Mouse (Mus musculus) heart, postnatal 0 days (tissue): ENCODE data around the gene Cd276. TPM values are rescaled to one million over a fixed set of nuclear protein-coding genes. Genes with fewer than 3 reads are reported as not detected.
A peak's percentile ranks its signal among the peaks of the same experiment; 100 is the strongest.

ENCODE experiments used
- ATAC-seq: fragments of 200-750 bp; cut with Nextera tagmentation; 2 replicates; pipeline ENCODE4 v1.8.0; 2017; ENCODE audit warnings: low read depth, moderate number of reproducible peaks, moderate library complexity; ENCODE audit not compliant: insufficient read depth
- DNase-seq: peaks from one replicate; pipeline ENCODE4 v3.0.0-alpha.2; 2016; ENCODE audit warnings: low spot score
- H3K27ac ChIP-seq: fragments of 300-500 bp; sonication (generic); 2 replicates; pipeline ENCODE4 v1.5.1; 2014; ENCODE audit warnings: low read depth, mild to moderate bottlenecking
- H3K27me3 ChIP-seq: fragments of 300-500 bp; sonication (generic); 2 replicates; pipeline ENCODE4 v1.6.1; 2014; ENCODE audit warnings: low read length, mixed read lengths; ENCODE audit not compliant: control insufficient read depth, insufficient read depth
- H3K36me3 ChIP-seq: fragments of 300-500 bp; sonication (generic); replicated peaks from 2 replicates; pipeline ENCODE4 v1.6.1; 2014; ENCODE audit warnings: low read length, mixed read lengths; ENCODE audit not compliant: control insufficient read depth, insufficient read depth
- H3K4me1 ChIP-seq: fragments of 300-500 bp; sonication (generic); 2 replicates; pipeline ENCODE4 v1.6.1; 2014; ENCODE audit warnings: antibody characterized with exemption; ENCODE audit not compliant: control insufficient read depth, insufficient read depth
- H3K4me2 ChIP-seq: fragments of 300-500 bp; sonication (generic); 2 replicates; pipeline ENCODE4 v1.6.1; 2014; ENCODE audit warnings: low read depth, mild to moderate bottlenecking, low read length, moderate library complexity
- H3K4me3 ChIP-seq: fragments of 300-500 bp; sonication (generic); 2 replicates; pipeline ENCODE4 v1.5.1; 2014; ENCODE audit warnings: low read depth, low read length
- H3K9ac ChIP-seq: fragments of 300-500 bp; sonication (generic); replicated peaks from 2 replicates; pipeline ENCODE4 v1.6.1; 2014; ENCODE audit warnings: low read depth, low read length, mixed read lengths
- H3K9me3 ChIP-seq: fragments of 300-500 bp; sonication (generic); replicated peaks from 2 replicates; pipeline ENCODE4 v1.6.1; 2016; ENCODE audit warnings: low read length; ENCODE audit not compliant: control insufficient read depth
- CTCF ChIP-seq: IDR thresholded peaks from 2 replicates; pipeline ENCODE4 v1.5.1; 2016; ENCODE audit warnings: antibody characterized with exemption, control low read depth, low read depth
- EP300 ChIP-seq: IDR thresholded peaks from 2 replicates; pipeline ENCODE4 v1.6.1; 2016; ENCODE audit warnings: antibody characterized with exemption, low read depth
- WGBS: fragments of 180-500 bp; shearing (Covaris S2); extraction: QIAGEN DNeasy Blood & Tissue Kit; methylation state at CpG from one replicate; pipeline ENCODE4 v1.1.7; 2014; 5-methylcytosine and 5-hydroxymethylcytosine counted together
- polyA plus RNA-seq: library from polyadenylated mRNA; unstranded; fragments of >200 nt; fragmentation: Nextera tagmentation; extraction: Ambion mirVana; gene quantifications from 2 replicates; pipeline ENCODE4 v1.2.1, GENCODE M21; 2015
- total RNA-seq: library from RNA; depleted of rRNA; stranded (reverse); fragments of >200 nt; gene quantifications from 2 replicates; pipeline ENCODE4 v1.2.3, GENCODE M21; 2014; ENCODE audit warnings: low replicate concordance

Cd276 gene
- total and polyA plus RNA-seq, 2 experiments from 2014 or later, result 14.2 to 14.5 TPM

DNA sequence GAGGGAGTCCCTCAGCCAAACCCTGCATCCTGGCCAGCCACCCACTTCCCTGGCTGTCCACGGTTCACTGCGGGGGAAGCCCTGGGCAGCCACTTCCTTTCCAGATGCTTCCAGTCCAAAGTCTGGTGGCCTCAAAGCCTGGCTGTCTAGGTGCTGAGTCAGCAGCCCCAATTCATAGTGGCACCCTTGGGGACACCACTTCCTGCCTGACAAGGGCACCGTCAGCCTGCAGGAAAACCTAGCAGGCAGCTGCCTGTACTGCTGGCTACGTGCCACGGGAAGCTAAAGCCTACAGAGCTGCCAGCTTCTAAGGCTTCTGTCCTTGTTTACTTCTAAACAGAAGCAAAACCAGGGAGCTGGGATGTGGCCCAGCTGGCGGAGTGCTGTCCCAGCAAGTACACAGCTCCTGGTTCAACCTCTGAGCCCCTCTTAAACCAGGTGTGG, 13.3 kb downstream of the Cd276 start:
- no peak overlapping the region for H3K9ac ChIP-seq
- ATAC-seq, result peak; percentile 80

DNA sequence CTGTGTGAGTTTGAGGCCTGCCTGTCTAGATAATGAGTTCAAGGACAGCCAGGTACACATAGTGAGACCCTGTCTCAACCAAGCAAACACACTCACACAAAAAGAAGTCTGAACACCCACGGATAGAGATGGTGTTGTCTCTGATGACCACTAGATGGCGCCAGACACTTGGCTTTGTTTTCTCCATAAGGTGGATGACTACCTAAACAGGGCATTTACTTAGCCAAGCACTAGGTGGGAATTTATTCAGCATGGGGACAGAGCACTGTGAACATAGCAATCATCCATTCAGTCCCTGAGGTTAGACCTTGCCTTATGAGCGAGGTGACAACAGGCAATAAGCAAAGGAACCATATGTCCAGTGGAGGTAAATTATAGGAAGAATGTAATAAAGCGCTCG, 15.4 kb downstream of the Cd276 start:
- TF ChIP-seq CTCF (peak; percentile 97), EP300 (no peak)
- Histone ChIP-seq H3K36me3 (peaks cover 20% of the 10 kb centered on the region), H3K27ac (no peak overlapping the region), H3K27me3 (no peaks in the 10 kb centered on the region), H3K4me2 (no peak overlapping the region), H3K4me1 (peaks cover 10% of the 10 kb centered on the region; the same call in 1 of the 2 replicates), H3K4me3 (no peak overlapping the region), H3K9me3 (no peaks in the 10 kb centered on the region), H3K9ac (no peak overlapping the region)
- DNase-seq (peak; percentile 78), ATAC-seq (0 out of 2 replicates have a peak, but pooled peaks have one; percentile 27)
- 49% methylated on average over 5 of the region's 5 CpGs for WGBS

More for the DNA sequence above, 13.3 kb downstream of the Cd276 start:
- Histone ChIP-seq H3K4me1 (peaks cover 10% of the 10 kb centered on the region; the same call in 1 of the 2 replicates), H3K36me3 (peaks cover 13% of the 10 kb centered on the region), H3K27ac (peak overlapping the region; percentile 81), H3K4me3 (no peak overlapping the region), H3K27me3 (no peaks in the 10 kb centered on the region), H3K9me3 (no peaks in the 10 kb centered on the region), H3K4me2 (no peak overlapping the region)
- WGBS, result 10% methylated on average over 6 of the region's 6 CpGs
- DNase-seq, result peak; percentile 88
- no peak for TF ChIP-seq CTCF
- TF ChIP-seq EP300, result peak; percentile 89; the same call in 1 of the 2 replicates

DNA sequence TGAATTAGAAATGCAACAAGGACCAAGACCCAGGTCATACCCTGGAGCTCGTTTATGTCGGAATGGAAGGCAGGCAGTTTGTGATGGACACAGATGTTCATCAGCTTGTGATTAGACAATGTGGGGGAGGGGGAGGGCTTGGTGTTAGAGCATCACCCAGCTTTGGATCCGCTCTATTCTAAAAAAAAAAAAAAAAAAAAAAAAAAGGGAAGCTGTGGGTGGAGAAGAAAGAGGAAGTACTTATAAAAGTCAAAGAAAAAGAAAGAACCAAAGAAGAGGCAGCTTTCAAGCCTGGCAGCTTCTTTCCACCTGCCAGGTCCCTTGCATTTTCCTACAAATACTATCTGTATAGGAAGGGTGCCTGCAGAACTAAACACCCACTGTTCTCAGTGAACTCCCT, 17.5 kb downstream of the Cd276 start:
- DNase-seq, result no peak

GRCm38 (mm10) chr9:58535447-58536134, 19.6 kb downstream of the Cd276 start:
- Histone ChIP-seq H3K4me3 (no peak overlapping the region), H3K27ac (no peak overlapping the region), H3K27me3 (no peaks in the 10 kb centered on the region), H3K9ac (no peak overlapping the region), H3K4me2 (no peak overlapping the region), H3K36me3 (peaks cover 27% of the 10 kb centered on the region), H3K9me3 (no peaks in the 10 kb centered on the region), H3K4me1 (no peaks in the 10 kb centered on the region)
- peak; percentile 41 for DNase-seq
- peak; percentile 51; the same call in 1 of the 2 replicates for ATAC-seq
- WGBS, result 75% methylated on average over 20 of the region's 20 CpGs
- TF ChIP-seq EP300 (no peak), CTCF (peak; percentile 68)

More for the DNA sequence above, 17.5 kb downstream of the Cd276 start:
- H3K9ac ChIP-seq, result no peak overlapping the region
- no peak overlapping the region for H3K4me3 ChIP-seq
- TF ChIP-seq CTCF, result no peak
- no peak overlapping the region for H3K4me2 ChIP-seq
- H3K36me3 ChIP-seq, result peaks cover 27% of the 10 kb centered on the region
- no peaks in the 10 kb centered on the region for H3K27me3 ChIP-seq
- ATAC-seq, result no peak
- H3K27ac ChIP-seq, result no peak overlapping the region
- peaks cover 10% of the 10 kb centered on the region; the same call in 1 of the 2 replicates for H3K4me1 ChIP-seq
- H3K9me3 ChIP-seq, result no peaks in the 10 kb centered on the region
- WGBS, result 64% methylated on average over 3 of the region's 3 CpGs

- Histone ChIP-seq H3K27me3 (no peaks in the 10 kb centered on the region), H3K4me3 (no peak overlapping the region), H3K9ac (no peak overlapping the region), H3K4me1 (no peaks in the 10 kb centered on the region), H3K36me3 (peaks cover 27% of the 10 kb centered on the region), H3K9me3 (no peaks in the 10 kb centered on the region), H3K4me2 (no peak overlapping the region), H3K27ac (no peak overlapping the region)
- WGBS, result 35% methylated on average over 1 of the region's 1 CpGs
- DNase-seq (peak; percentile 55), ATAC-seq (0 out of 2 replicates have a peak, but pooled peaks have one; percentile 36)
- TF ChIP-seq EP300 (no peak), CTCF (peak; percentile 81)
Observed at GRCm38 (mm10) chr9:58534766-58535165, 20.5 kb downstream of the Cd276 start.
